Comparison of ENCODE assay signal across 9 mouse cellular contexts in the genomic region with DNA sequence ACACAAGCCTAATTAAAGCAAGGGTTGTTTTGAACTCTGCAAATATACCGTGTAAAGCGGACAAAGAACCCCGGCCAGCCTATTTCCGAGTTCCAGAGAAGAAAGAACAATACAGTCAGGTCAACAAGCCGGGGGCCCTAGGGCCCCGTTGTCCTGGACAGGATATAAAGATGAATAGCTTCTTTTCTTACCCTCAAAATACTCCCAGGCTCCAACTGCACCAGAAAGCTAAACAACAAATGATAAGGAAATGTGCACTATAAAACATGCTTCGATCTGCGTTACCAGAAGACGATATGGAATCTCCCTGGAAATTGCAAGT. TPM values are rescaled to one million over a fixed set of nuclear protein-coding genes. Genes with fewer than 3 reads are reported as not detected.
DNase-seq lines count a peak whose midpoint lies in the region; ATAC-seq and TF ChIP-seq lines count a peak whose summit lies in the region.
"Had no signal": no experiment of that assay in that cellular context is flagged by ENCODE, and none has a peak within 500 bp of the region (broad histone marks: within the 10 kb centered on the region; RNA-seq: fewer than 3 reads in every experiment).

No protein-coding gene starts in this region.

- WGBS in liver, adult 2 months = 70% methylated on average over 9 of the region's 9 CpGs
- 81% methylated on average over 9 of the region's 9 CpGs for WGBS in liver, embryonic 11.5 days
- 39% methylated on average over 9 of the region's 9 CpGs for WGBS in forebrain, postnatal 0 days
- 84% methylated on average over 9 of the region's 9 CpGs for WGBS in limb, embryonic 10.5 days
- WGBS in neural tube, embryonic 14.5 days = 27% methylated on average over 9 of the region's 9 CpGs

- no peak for DNase-seq in liver, adult 2 months (ENCODE audit: extremely low read depth, low read depth, low spot score)
- no peak for DNase-seq in liver, embryonic 11.5 days (ENCODE audit: low spot score)
- no peak for DNase-seq in forebrain, postnatal 0 days
- no peak for DNase-seq in limb, embryonic 10.5 days (ENCODE audit: low spot score)
- no peak for DNase-seq in adrenal gland, postnatal 14 days

- H3K27ac ChIP-seq in liver, adult 2 months (replicated peaks; ENCODE audit: insufficient read depth, low read depth, low read length) = peak overlapping the region; percentile 92
- no peak overlapping the region for H3K27ac ChIP-seq in liver, embryonic 11.5 days (ENCODE audit: low read depth, low read length)
- no peak overlapping the region for H3K27ac ChIP-seq in forebrain, postnatal 0 days (ENCODE audit: low read depth, low read length)
- H3K27ac ChIP-seq in limb, embryonic 10.5 days = 0 out of 2 replicates have a peak overlapping the region, but pooled peaks have one; percentile 34
- peak overlapping the region; percentile 67; the same call in 1 of the 2 replicates for H3K27ac ChIP-seq in neural tube, embryonic 14.5 days (ENCODE audit: low read depth, low read length)

- no peak overlapping the region for H3K4me2 ChIP-seq in liver, embryonic 11.5 days
- peak overlapping the region; percentile 13; the same call in 1 of the 2 replicates for H3K4me2 ChIP-seq in forebrain, postnatal 0 days (ENCODE audit: low read depth)
- peak overlapping the region; percentile 30 for H3K4me2 ChIP-seq in neural tube, embryonic 14.5 days (ENCODE audit: low read depth, low read length)

- H3K4me3 ChIP-seq in liver, adult 2 months (ENCODE audit: insufficient read depth, low read depth, low read length) = no peak overlapping the region; the same call in 1 of the 2 replicates
- H3K4me3 ChIP-seq in liver, embryonic 11.5 days (ENCODE audit: low read depth, low read length) = no peak overlapping the region
- no peak overlapping the region for H3K4me3 ChIP-seq in forebrain, postnatal 0 days (ENCODE audit: low read depth, low read length)
- no peak overlapping the region for H3K4me3 ChIP-seq in limb, embryonic 10.5 days
- no peak overlapping the region for H3K4me3 ChIP-seq in neural tube, embryonic 14.5 days (ENCODE audit: low read depth, low read length)

- H3K9me3 ChIP-seq in liver, embryonic 11.5 days (ENCODE audit: control insufficient read depth, low read length) = no peaks in the 10 kb centered on the region
- H3K9me3 ChIP-seq in forebrain, postnatal 0 days (ENCODE audit: low read length) = no peaks in the 10 kb centered on the region
- no peaks in the 10 kb centered on the region for H3K9me3 ChIP-seq in limb, embryonic 10.5 days (replicated peaks)
- no peaks in the 10 kb centered on the region for H3K9me3 ChIP-seq in neural tube, embryonic 14.5 days (ENCODE audit: control insufficient read depth, low read length)
- H3K9me3 ChIP-seq: megakaryocyte, embryonic 14.5 days had no signal

- no peaks in the 10 kb centered on the region for H3K79me2 ChIP-seq in liver, adult 2 months (ENCODE audit: control insufficient read depth, insufficient read depth, low read length)

- no peak for TF ChIP-seq CTCF in liver, adult 2 months (IDR thresholded peaks at IDR 0.05; ENCODE audit: low read depth, low read length)
- no peak for TF ChIP-seq CTCF in forebrain, postnatal 0 days (IDR thresholded peaks at IDR 0.05; ENCODE audit: low read depth)

- no peaks in the 10 kb centered on the region for H3K36me3 ChIP-seq in liver, adult 2 months (ENCODE audit: control insufficient read depth, insufficient read depth, low read length)
- no peaks in the 10 kb centered on the region for H3K36me3 ChIP-seq in liver, embryonic 11.5 days (ENCODE audit: control insufficient read depth, insufficient read depth, low read length)
- H3K36me3 ChIP-seq in forebrain, postnatal 0 days (ENCODE audit: insufficient read depth) = no peaks in the 10 kb centered on the region
- H3K36me3 ChIP-seq in limb, embryonic 10.5 days = no peaks in the 10 kb centered on the region
- H3K36me3 ChIP-seq in neural tube, embryonic 14.5 days (ENCODE audit: control insufficient read depth, insufficient read depth, low read length) = no peaks in the 10 kb centered on the region

- TF ChIP-seq POLR2A in liver, adult 2 months (IDR thresholded peaks at IDR 0.05; ENCODE audit: extremely low read depth, insufficient read depth, low read length) = no peak

- ATAC-seq in liver, embryonic 11.5 days (replicated peaks; ENCODE audit: low FRiP score) = no peak
- no peak for ATAC-seq in forebrain, postnatal 0 days
- ATAC-seq in neural tube, embryonic 14.5 days (ENCODE audit: low read depth) = no peak
- no peak for ATAC-seq in monocyte, adult 5-6 weeks (replicated peaks; ENCODE audit: insufficient number of reproducible peaks, low FRiP score, low TSS enrichment, poor library complexity, severe bottlenecking)
- ATAC-seq: Patski had no signal

- H3K4me1 ChIP-seq in liver, adult 2 months (ENCODE audit: control insufficient read depth, insufficient read depth, low read length) = no peaks in the 10 kb centered on the region
- H3K4me1 ChIP-seq in liver, embryonic 11.5 days (replicated peaks; ENCODE audit: control insufficient read depth, insufficient read depth, low read length) = no peaks in the 10 kb centered on the region
- no peaks in the 10 kb centered on the region for H3K4me1 ChIP-seq in forebrain, postnatal 0 days (ENCODE audit: insufficient read depth)
- peaks cover 8% of the 10 kb centered on the region for H3K4me1 ChIP-seq in limb, embryonic 10.5 days
- H3K4me1 ChIP-seq in neural tube, embryonic 14.5 days (ENCODE audit: control insufficient read depth, insufficient read depth, low read length) = peaks cover 5% of the 10 kb centered on the region; the same call in 1 of the 2 replicates

- H3K27me3 ChIP-seq in liver, adult 2 months (ENCODE audit: control insufficient read depth, insufficient read depth, low read length) = no peaks in the 10 kb centered on the region
- H3K27me3 ChIP-seq in liver, embryonic 11.5 days (replicated peaks; ENCODE audit: control insufficient read depth, insufficient read depth, low read length) = no peaks in the 10 kb centered on the region
- H3K27me3 ChIP-seq in forebrain, postnatal 0 days (ENCODE audit: insufficient read depth, low read length) = no peaks in the 10 kb centered on the region
- no peaks in the 10 kb centered on the region for H3K27me3 ChIP-seq in limb, embryonic 10.5 days (ENCODE audit: low read depth, poor library complexity, severe bottlenecking)
- no peaks in the 10 kb centered on the region for H3K27me3 ChIP-seq in neural tube, embryonic 14.5 days (ENCODE audit: control insufficient read depth, insufficient read depth, low read length)
- H3K27me3 ChIP-seq: megakaryocyte, embryonic 14.5 days had no signal

- no peak overlapping the region for H3K9ac ChIP-seq in liver, adult 2 months (ENCODE audit: low read depth, low read length)
- no peak overlapping the region for H3K9ac ChIP-seq in liver, embryonic 11.5 days (ENCODE audit: low read depth, low read length)
- H3K9ac ChIP-seq in forebrain, postnatal 0 days = no peak overlapping the region
- H3K9ac ChIP-seq in neural tube, embryonic 14.5 days (replicated peaks; ENCODE audit: low read depth, low read length) = no peak overlapping the region

RNA-seq across cellular contexts. Expression of a gene that starts 21.3 kb away (rescaled TPM):
- not detected in 2 replicates for total RNA-seq in liver, adult 2 months (2014; rRNA removed)
- polyA plus RNA-seq in liver, adult 2 months (2012; rRNA removed) = not detected in 2 replicates
- polyA plus RNA-seq in liver, embryonic 11.5 days (2014; fragmentation: Nextera tagmentation; extraction: Ambion mirVana) = 0.62 and 1.2 TPM in 2 replicates
- not detected in 2 replicates for total RNA-seq in forebrain, postnatal 0 days (2014; rRNA removed)
- not detected in 2 replicates for polyA plus RNA-seq in forebrain, postnatal 0 days (2015; fragmentation: Nextera tagmentation; extraction: Ambion mirVana)
- polyA plus RNA-seq in limb, embryonic 10.5 days (2016; fragmentation: Nextera tagmentation; extraction: Ambion mirVana) = 0.25 and 0.26 TPM in 2 replicates
- not detected in 2 replicates for polyA plus RNA-seq in neural tube, embryonic 14.5 days (2014; fragmentation: Nextera tagmentation; extraction: Ambion mirVana)
- total RNA-seq in adrenal gland, postnatal 14 days (2021) = not detected in 2 replicates
- total RNA-seq in monocyte, adult 5-6 weeks (2017) = 0.87 to 1.3 TPM in 2 of 3 replicates, not detected in the other
- polyA plus RNA-seq: Patski had no signal

RNA-seq across cellular contexts. Expression of a gene that starts 35.6 kb away (rescaled TPM):
- total RNA-seq in liver, adult 2 months (2014; rRNA removed) = 4.1 and 5.3 TPM in 2 replicates
- polyA plus RNA-seq in liver, adult 2 months (2012; rRNA removed) = 3.1 and 5.9 TPM in 2 replicates
- 34.4 and 35.4 TPM in 2 replicates for polyA plus RNA-seq in liver, embryonic 11.5 days (2014; fragmentation: Nextera tagmentation; extraction: Ambion mirVana)
- total RNA-seq in forebrain, postnatal 0 days (2014; rRNA removed) = 10.2 and 12.5 TPM in 2 replicates
- polyA plus RNA-seq in forebrain, postnatal 0 days (2015; fragmentation: Nextera tagmentation; extraction: Ambion mirVana) = 6.4 and 7.6 TPM in 2 replicates
- polyA plus RNA-seq in limb, embryonic 10.5 days (2016; fragmentation: Nextera tagmentation; extraction: Ambion mirVana) = 7.5 and 9.7 TPM in 2 replicates
- 2.5 and 7.7 TPM in 2 replicates for polyA plus RNA-seq in neural tube, embryonic 14.5 days (2014; fragmentation: Nextera tagmentation; extraction: Ambion mirVana)
- 8.0 and 17.4 TPM in 2 replicates for total RNA-seq in adrenal gland, postnatal 14 days (2021)
- total RNA-seq in monocyte, adult 5-6 weeks (2017) = 151 to 182 TPM (median 158 TPM) in 3 replicates
- polyA plus RNA-seq: Patski had no signal

RNA-seq across cellular contexts. Expression of a gene that starts 46.0 kb away (rescaled TPM):
- 4.4 and 4.5 TPM in 2 replicates for total RNA-seq in liver, adult 2 months (2014; rRNA removed)
- 1.8 and 2.1 TPM in 2 replicates for polyA plus RNA-seq in liver, adult 2 months (2012; rRNA removed)
- 13.0 and 13.3 TPM in 2 replicates for polyA plus RNA-seq in liver, embryonic 11.5 days (2014; fragmentation: Nextera tagmentation; extraction: Ambion mirVana)
- total RNA-seq in forebrain, postnatal 0 days (2014; rRNA removed) = 45.2 and 51.0 TPM in 2 replicates
- polyA plus RNA-seq in forebrain, postnatal 0 days (2015; fragmentation: Nextera tagmentation; extraction: Ambion mirVana) = 13.5 and 16.7 TPM in 2 replicates
- 15.6 and 17.1 TPM in 2 replicates for polyA plus RNA-seq in limb, embryonic 10.5 days (2016; fragmentation: Nextera tagmentation; extraction: Ambion mirVana)
- 13.9 and 17.9 TPM in 2 replicates for polyA plus RNA-seq in neural tube, embryonic 14.5 days (2014; fragmentation: Nextera tagmentation; extraction: Ambion mirVana)
- 17.6 and 18.4 TPM in 2 replicates for total RNA-seq in adrenal gland, postnatal 14 days (2021)
- 11.4 to 17.4 TPM (median 14.1 TPM) in 3 replicates for total RNA-seq in monocyte, adult 5-6 weeks (2017)

RNA-seq across cellular contexts. Expression of a gene that starts 46.1 kb away (rescaled TPM):
- total RNA-seq in liver, adult 2 months (2014; rRNA removed) = 11.3 and 14.6 TPM in 2 replicates
- polyA plus RNA-seq in liver, adult 2 months (2012; rRNA removed) = 3.7 and 4.1 TPM in 2 replicates
- 22.0 and 23.2 TPM in 2 replicates for polyA plus RNA-seq in liver, embryonic 11.5 days (2014; fragmentation: Nextera tagmentation; extraction: Ambion mirVana)
- 18.0 and 21.2 TPM in 2 replicates for total RNA-seq in forebrain, postnatal 0 days (2014; rRNA removed)
- polyA plus RNA-seq in forebrain, postnatal 0 days (2015; fragmentation: Nextera tagmentation; extraction: Ambion mirVana) = 11.5 and 12.8 TPM in 2 replicates
- polyA plus RNA-seq in limb, embryonic 10.5 days (2016; fragmentation: Nextera tagmentation; extraction: Ambion mirVana) = 19.0 and 20.8 TPM in 2 replicates
- polyA plus RNA-seq in neural tube, embryonic 14.5 days (2014; fragmentation: Nextera tagmentation; extraction: Ambion mirVana) = 12.8 and 17.6 TPM in 2 replicates
- total RNA-seq in adrenal gland, postnatal 14 days (2021) = 13.9 and 16.7 TPM in 2 replicates
- 12.4 to 18.3 TPM (median 15.3 TPM) in 3 replicates for total RNA-seq in monocyte, adult 5-6 weeks (2017)

Comparison
In these comparisons a context has a peak if more than half of its experiments do, and no peak if none do; other contexts are left out.
1. H3K27ac ChIP-seq: peak in liver, adult 2 months (single experiment), limb, embryonic 10.5 days (single experiment) and neural tube, embryonic 14.5 days (single experiment); none in liver, embryonic 11.5 days (single experiment) and forebrain, postnatal 0 days (single experiment).